Mouse (Mus musculus) fat pad, adult 2 months (tissue): ENCODE results near the gene Hoxa4.

ENCODE experiments used
- DNase-seq: peaks from one replicate; pipeline ENCODE4 v3.0.0-alpha.2; 2011; ENCODE audit warnings: low read depth, low spot score; ENCODE audit errors: extremely low read depth

Gene Hoxa4

GRCm38 (mm10) chr6:52182793-52183192 lies 8.8 kb downstream of the Hoxa4 start:
- no peak for DNase-seq

- no peak for DNase-seq
Measured at GRCm38 (mm10) chr6:52182030-52182429, 9.5 kb downstream of the Hoxa4 start.

- DNase-seq = no peak
Measured at GRCm38 (mm10) chr6:52180726-52181125, 10.8 kb downstream of the Hoxa4 start.

- DNase-seq = no peak
Measured at GRCm38 (mm10) chr6:52180213-52180710, 11.3 kb downstream of the Hoxa4 start.

GRCm38 (mm10) chr6:52179690-52180089 lies 11.9 kb downstream of the Hoxa4 start:
- DNase-seq = no peak

GRCm38 (mm10) chr6:52178918-52179665 lies 12.5 kb downstream of the Hoxa4 start:
- DNase-seq = no peak

GRCm38 (mm10) chr6:52177806-52178205 lies 13.7 kb downstream of the Hoxa4 start:
- DNase-seq = no peak

GRCm38 (mm10) chr6:52177061-52177735 lies 14.4 kb downstream of the Hoxa4 start, which contains the start of gene 5730596B20Rik:
TSS of gene 5730596B20Rik (plus strand) at chr6:52177498.
- DNase-seq = no peak

GRCm38 (mm10) chr6:52176391-52176790 lies 15.2 kb downstream of the Hoxa4 start:
- DNase-seq = no peak

- no peak for DNase-seq
Measured at GRCm38 (mm10) chr6:52175864-52176263, 15.7 kb downstream of the Hoxa4 start.

- no peak for DNase-seq
Measured at GRCm38 (mm10) chr6:52174968-52175751, 16.4 kb downstream of the Hoxa4 start.

- DNase-seq = no peak
Measured at GRCm38 (mm10) chr6:52173648-52174047, 17.9 kb downstream of the Hoxa4 start.

GRCm38 (mm10) chr6:52172501-52172900 lies 19.1 kb downstream of the Hoxa4 start:
- DNase-seq = no peak

- no peak for DNase-seq
Measured at GRCm38 (mm10) chr6:52171938-52172337, 19.6 kb downstream of the Hoxa4 start.

GRCm38 (mm10) chr6:52171331-52171730 lies 20.2 kb downstream of the Hoxa4 start:
- no peak for DNase-seq

GRCm38 (mm10) chr6:52170898-52171223 lies 20.7 kb downstream of the Hoxa4 start:
- DNase-seq = no peak

GRCm38 (mm10) chr6:52170166-52170897 lies 21.2 kb downstream of the Hoxa4 start:
- DNase-seq = no peak

- no peak for DNase-seq
Measured at GRCm38 (mm10) chr6:52169499-52170165, 21.9 kb downstream of the Hoxa4 start.

- DNase-seq = no peak
Measured at GRCm38 (mm10) chr6:52168191-52169055, 23.1 kb downstream of the Hoxa4 start.
